Mouse (Mus musculus) bone marrow, adult 2 months (tissue): ENCODE measurements around the gene Rprd1b. TPM values are rescaled to one million over a fixed set of nuclear protein-coding genes. Genes with fewer than 3 reads are reported as not detected.
A peak's percentile ranks its signal among the peaks of the same experiment; 100 is the strongest.

Source experiments
- H3K27ac ChIP-seq: fragments of 200-500 bp; 2 replicates; pipeline ENCODE4 v1.5.1; 2012; ENCODE audit warnings: low read depth, mild to moderate bottlenecking, control low read depth, inconsistent platforms, low read length; ENCODE audit not compliant: control insufficient read depth, poor library complexity, insufficient read depth
- H3K4me1 ChIP-seq: fragments of 200-500 bp; 2 replicates; pipeline ENCODE4 v1.6.1; 2011; ENCODE audit warnings: low read length; ENCODE audit not compliant: control insufficient read depth, insufficient read depth
- H3K4me3 ChIP-seq: fragments of 200-500 bp; replicated peaks from 2 replicates; pipeline ENCODE3; 2011; ENCODE audit warnings: mild to moderate bottlenecking, low read depth, low read length, control low read depth; ENCODE audit not compliant: control insufficient read depth
- CTCF ChIP-seq: fragments of 200-500 bp; IDR thresholded peaks from 2 replicates; pipeline ENCODE4 v1.5.1; 2011; ENCODE audit warnings: low read length, control low read depth; ENCODE audit not compliant: control insufficient read depth, insufficient read depth
- POLR2A ChIP-seq: fragments of 200-500 bp; IDR thresholded peaks from 2 replicates; pipeline ENCODE4 v1.6.1; 2011; ENCODE audit warnings: low read depth, mild to moderate bottlenecking, control low read depth, low read length, borderline replicate concordance; ENCODE audit not compliant: control insufficient read depth
- WGBS: fragments of 180-500 bp; shearing (Covaris S2); methylation state at CpG from one replicate; pipeline ENCODE4 v1.1.7; 2018; 5-methylcytosine and 5-hydroxymethylcytosine counted together
- polyA plus RNA-seq: library from polyadenylated mRNA; stranded (reverse); fragments of >200 nt; gene quantifications from 2 replicates; pipeline ENCODE4 v1.2.4, GENCODE M21; 2011; ENCODE audit warnings: low replicate concordance; ENCODE audit not compliant: missing spikeins, insufficient read depth, insufficient read length

Rprd1b gene
- polyA plus RNA-seq, 1 experiment, result 8.6 TPM

- Histone ChIP-seq H3K4me1 (peaks cover 7% of the 10 kb centered on the region), H3K27ac (no peak overlapping the region), H3K4me3 (no peak overlapping the region)
- WGBS, result 39% methylated on average over 7 of the region's 7 CpGs
- TF ChIP-seq CTCF, result no peak
- no peak for TF ChIP-seq POLR2A
Measured at GRCm38 (mm10) chr2:158136205-158136604, 107.9 kb downstream of the Rprd1b start.

- Histone ChIP-seq H3K4me3 (no peak overlapping the region), H3K27ac (no peak overlapping the region), H3K4me1 (peaks cover 7% of the 10 kb centered on the region)
- 92% methylated on average over 12 of the region's 12 CpGs for WGBS
- no peak for TF ChIP-seq POLR2A
- no peak for TF ChIP-seq CTCF
Measured at GRCm38 (mm10) chr2:158137771-158138170, 109.5 kb downstream of the Rprd1b start.

- Histone ChIP-seq H3K4me1 (peaks cover 6% of the 10 kb centered on the region; the same call in 1 of the 2 replicates), H3K27ac (no peak overlapping the region), H3K4me3 (no peak overlapping the region)
- TF ChIP-seq CTCF, result no peak
- no peak for TF ChIP-seq POLR2A
- WGBS, result 91% methylated on average over 9 of the region's 9 CpGs
Measured at GRCm38 (mm10) chr2:158138778-158139177, 110.5 kb downstream of the Rprd1b start.

- TF ChIP-seq CTCF, result no peak
- no peak for TF ChIP-seq POLR2A
- Histone ChIP-seq H3K27ac (no peak overlapping the region), H3K4me3 (no peak overlapping the region), H3K4me1 (peaks cover 6% of the 10 kb centered on the region; the same call in 1 of the 2 replicates)
- WGBS, result 67% methylated on average over 7 of the region's 7 CpGs
Measured at GRCm38 (mm10) chr2:158139628-158140027, 111.3 kb downstream of the Rprd1b start.

- H3K4me3 ChIP-seq, result no peak overlapping the region
- H3K27ac ChIP-seq, result no peak overlapping the region
Measured at GRCm38 (mm10) chr2:158140664-158141063, 112.4 kb downstream of the Rprd1b start.

GRCm38 (mm10) chr2:158141271-158141670 lies 113.0 kb downstream of the Rprd1b start:
- TF ChIP-seq CTCF, result no peak
- TF ChIP-seq POLR2A, result no peak
- peak overlapping the region; percentile 81 for H3K27ac ChIP-seq
- WGBS, result 87% methylated on average over 7 of the region's 7 CpGs
- peaks cover 6% of the 10 kb centered on the region; the same call in 1 of the 2 replicates for H3K4me1 ChIP-seq
- H3K4me3 ChIP-seq, result no peak overlapping the region

More at GRCm38 (mm10) chr2:158140664-158141063, 112.4 kb downstream of the Rprd1b start:
- peaks cover 6% of the 10 kb centered on the region; the same call in 1 of the 2 replicates for H3K4me1 ChIP-seq
- 81% methylated on average over 5 of the region's 5 CpGs for WGBS
- TF ChIP-seq CTCF (no peak), POLR2A (no peak)

- Histone ChIP-seq H3K4me1 (peaks cover 6% of the 10 kb centered on the region; the same call in 1 of the 2 replicates), H3K4me3 (no peak overlapping the region), H3K27ac (peak overlapping the region; percentile 81)
- no peak for TF ChIP-seq CTCF
- no peak for TF ChIP-seq POLR2A
- 46% methylated on average over 7 of the region's 7 CpGs for WGBS
Measured at GRCm38 (mm10) chr2:158141690-158142440, 113.6 kb downstream of the Rprd1b start.

GRCm38 (mm10) chr2:158142981-158143380 lies 114.7 kb downstream of the Rprd1b start:
- Histone ChIP-seq H3K27ac (peak overlapping the region; percentile 1), H3K4me3 (no peak overlapping the region), H3K4me1 (peaks cover 6% of the 10 kb centered on the region; the same call in 1 of the 2 replicates)
- 72% methylated on average over 18 of the region's 18 CpGs for WGBS
- TF ChIP-seq POLR2A (no peak), CTCF (no peak)

- H3K27ac ChIP-seq, result no peak overlapping the region
- TF ChIP-seq CTCF (no peak), POLR2A (no peak)
- peaks cover 6% of the 10 kb centered on the region; the same call in 1 of the 2 replicates for H3K4me1 ChIP-seq
- H3K4me3 ChIP-seq, result no peak overlapping the region
- WGBS, result 64% methylated on average over 3 of the region's 3 CpGs
Measured at GRCm38 (mm10) chr2:158143816-158144215, 115.5 kb downstream of the Rprd1b start.

GRCm38 (mm10) chr2:158144263-158144662 lies 116.0 kb downstream of the Rprd1b start:
- no peak overlapping the region for H3K27ac ChIP-seq
- WGBS, result 58% methylated on average over 8 of the region's 8 CpGs
- no peak for TF ChIP-seq POLR2A
- TF ChIP-seq CTCF, result no peak
- no peak overlapping the region for H3K4me3 ChIP-seq
- peaks cover 6% of the 10 kb centered on the region; the same call in 1 of the 2 replicates for H3K4me1 ChIP-seq
